Mouse (Mus musculus) layer of hippocampus, adult 8-10 months (tissue): ENCODE results near the gene Poll. TPM values are rescaled to one million over a fixed set of nuclear protein-coding genes. Genes with fewer than 3 reads are reported as not detected.
"Not testable (repeated sequence)": the region's sequence is repeated elsewhere in the genome, so short reads cannot be mapped to it uniquely, and the experiment has no call there.

Source experiments
- DNase-seq, 2 experiments: peaks; one replicate each; pipeline ENCODE4 v3.0.0; 2022; ENCODE audit warnings: low spot score in 2 of 2
- total RNA-seq, 4 experiments: library from RNA; stranded (reverse); gene quantifications; 2 replicates each; pipeline ENCODE4 v1.2.4; 2022

Poll gene
- total RNA-seq, 4 experiments from 2014 or later: 8.9 to 9.9 (median 9.4) TPM

DNA sequence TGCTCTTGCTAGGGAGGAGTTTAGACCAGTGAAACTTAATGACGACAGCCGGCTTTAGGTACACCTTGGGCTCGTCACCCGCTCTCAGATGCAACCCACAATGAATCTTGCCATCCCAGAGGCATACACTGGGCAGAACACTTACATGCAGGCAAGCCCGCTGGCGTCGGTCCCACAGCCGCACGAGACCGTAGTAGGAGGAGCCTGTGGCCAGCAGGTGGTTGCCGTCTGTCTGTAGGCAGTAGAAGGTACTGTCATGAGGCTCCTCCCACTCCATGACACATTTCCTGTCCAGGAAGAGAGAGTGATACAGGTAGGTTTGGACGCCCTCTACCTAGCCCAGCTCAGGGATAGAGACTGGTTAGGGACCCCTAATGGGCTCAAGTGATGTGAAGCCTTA lies 18.6 kb upstream of the Poll start:
- no peak for DNase-seq

- no peak for DNase-seq
Measured at GRCm38 (mm10) chr19:45577141-45577750, 16.9 kb upstream of the Poll start.

GRCm38 (mm10) chr19:45575632-45576001 lies 15.3 kb upstream of the Poll start:
- DNase-seq: no peak

DNA sequence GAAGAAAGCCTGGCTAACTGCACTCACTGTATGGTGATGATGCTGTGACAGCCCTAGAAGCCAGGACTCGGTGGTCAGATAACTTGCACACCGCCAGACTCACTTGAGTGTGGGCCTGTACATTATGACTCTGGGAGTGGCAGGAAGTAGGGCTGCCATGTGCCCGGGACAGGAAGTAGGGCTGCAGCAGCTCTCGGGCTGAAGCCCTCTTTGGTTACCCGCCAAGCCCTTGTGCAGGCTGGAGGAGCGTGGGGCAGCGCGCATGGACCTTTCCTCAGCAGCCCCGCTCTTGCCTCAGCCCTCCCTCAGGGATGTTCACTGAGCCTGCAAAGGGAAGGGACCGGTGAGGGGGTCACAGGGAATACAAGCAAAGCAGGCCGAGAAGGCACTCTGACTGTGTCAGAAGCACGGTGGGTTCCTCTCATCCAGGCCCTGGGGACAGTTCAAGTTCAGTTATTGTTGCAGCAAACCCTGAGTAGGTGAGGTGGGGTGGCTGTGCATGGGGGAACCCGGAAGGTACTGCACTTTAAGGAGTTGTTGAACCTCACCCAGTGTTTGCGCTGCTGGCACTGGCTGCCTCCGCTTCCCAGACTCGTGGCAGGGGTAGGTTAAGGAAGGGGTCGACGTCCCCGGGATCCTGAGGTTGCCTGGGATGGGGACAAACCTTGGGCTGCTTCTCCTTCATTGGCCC lies 14.8 kb upstream of the Poll start:
- DNase-seq: no peak

GRCm38 (mm10) chr19:45574339-45574898 lies 14.1 kb upstream of the Poll start:
- no peak for DNase-seq

DNA sequence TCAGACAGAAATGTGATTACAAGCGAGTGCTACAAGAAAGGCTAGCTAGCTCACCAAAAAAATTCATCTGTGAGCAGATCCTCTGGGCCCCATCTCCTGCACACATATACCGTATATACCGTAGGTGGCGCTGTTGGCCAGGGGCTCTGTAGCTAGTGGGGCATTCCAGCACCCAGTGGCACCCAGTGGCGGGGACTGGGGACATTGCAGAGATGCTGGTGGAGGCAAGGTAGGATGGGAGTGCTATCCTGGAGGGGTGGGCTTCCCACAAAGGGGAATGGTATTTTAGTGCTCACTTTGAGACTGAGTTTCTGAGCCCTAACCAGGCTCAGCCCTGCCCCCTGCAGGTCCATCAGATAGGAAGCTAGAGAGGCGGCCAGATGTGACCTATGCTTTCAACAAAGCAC lies 13.5 kb upstream of the Poll start:
- peak; percentile 60 to 75 for DNase-seq

DNA sequence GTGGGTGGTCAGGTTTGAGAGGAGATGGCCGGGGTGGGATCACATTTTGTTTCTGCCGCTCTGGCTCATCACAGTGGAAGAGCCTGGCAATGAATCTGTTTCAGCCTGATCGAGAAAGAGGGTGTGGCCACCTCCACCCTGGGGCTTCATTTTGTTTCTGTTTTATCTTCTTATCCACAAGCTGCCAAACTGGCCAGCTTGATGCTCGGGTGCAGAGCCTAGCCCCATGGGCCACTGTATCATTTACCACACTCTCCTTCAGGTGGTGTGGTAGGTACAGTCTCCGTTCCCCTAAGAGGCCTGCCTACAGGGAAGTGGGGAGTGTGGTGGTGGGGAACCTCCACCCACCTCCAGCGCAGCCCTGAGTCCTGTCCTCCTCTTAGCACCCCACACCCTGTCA lies 12.7 kb upstream of the Poll start:
- DNase-seq: no peak

DNA sequence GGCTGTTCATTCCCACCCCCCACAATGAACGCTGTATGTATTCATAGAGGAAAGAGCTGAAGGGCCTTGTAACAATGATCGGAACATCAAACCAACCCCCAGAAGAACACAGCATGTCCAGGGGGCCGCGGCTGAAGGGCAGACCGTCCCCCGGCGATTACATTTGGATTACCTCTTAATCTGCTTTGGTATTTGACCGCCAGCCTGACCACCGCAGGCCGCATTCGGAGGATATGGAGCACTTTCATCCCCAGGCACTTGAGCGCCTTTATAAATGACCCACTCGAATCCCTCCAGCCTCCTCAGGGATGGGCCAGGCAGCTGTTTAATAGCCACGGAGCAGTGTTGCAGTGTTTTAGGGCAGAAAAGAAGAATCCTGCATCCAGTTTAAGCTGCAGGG lies 7.0 kb upstream of the Poll start:
- DNase-seq: no peak

DNA sequence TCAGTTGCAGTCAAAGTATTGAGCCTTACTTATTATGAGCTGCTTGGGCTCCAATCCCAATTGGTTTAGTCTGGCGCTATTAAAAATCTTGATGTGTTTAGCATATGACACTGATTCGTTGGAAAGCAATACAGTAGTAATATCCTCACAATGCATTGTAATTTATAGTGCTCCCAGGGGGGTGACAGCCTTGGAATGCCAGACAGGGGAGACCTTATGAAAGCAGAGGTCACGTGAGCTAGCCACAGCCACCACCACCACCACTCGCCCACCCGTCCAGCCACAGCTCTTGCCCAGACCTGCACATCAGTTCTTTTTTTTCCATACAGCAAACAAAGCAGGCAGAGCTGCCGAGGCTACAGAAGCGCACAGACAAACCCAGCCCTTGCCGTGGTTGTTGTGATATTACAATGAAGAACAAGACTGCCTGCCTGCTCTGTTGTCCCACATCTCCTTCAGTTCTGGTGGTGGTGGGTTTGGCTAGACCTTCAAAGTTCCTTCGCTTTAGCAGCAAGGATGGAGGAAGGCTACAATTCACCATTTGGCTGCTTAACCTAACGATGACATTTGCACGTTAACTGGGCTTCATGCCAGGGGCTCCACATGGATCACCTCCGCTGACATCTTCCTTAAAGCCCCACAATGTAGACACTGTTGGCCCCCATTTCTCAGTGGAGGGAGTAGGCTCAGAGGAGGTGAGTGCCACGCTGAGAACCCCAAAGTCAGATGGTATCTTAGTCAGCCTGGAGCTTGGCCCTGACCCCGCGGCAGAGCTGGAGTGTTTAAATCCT lies 5.8 kb upstream of the Poll start:
- no peak for DNase-seq

DNA sequence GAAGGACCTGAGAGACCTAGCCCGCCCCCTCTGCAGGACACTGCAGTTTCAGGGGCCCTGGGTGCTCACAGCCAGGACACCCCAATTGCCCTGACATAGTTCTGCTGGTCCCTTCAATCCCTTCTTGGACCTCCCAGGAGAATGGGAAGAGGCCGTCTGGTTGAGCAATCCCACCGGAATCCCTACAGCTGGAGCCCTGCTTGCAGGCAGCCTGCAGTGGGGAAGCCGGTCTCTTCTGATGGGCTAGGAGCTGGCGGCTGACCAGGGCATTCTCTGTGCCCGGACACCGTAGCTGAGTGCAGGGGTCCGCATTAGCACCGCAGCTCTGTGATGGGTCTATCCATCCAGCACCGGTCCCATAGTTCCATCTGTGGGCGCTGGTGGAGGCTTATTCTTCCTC lies 6.2 kb downstream of the Poll start:
- no peak for DNase-seq

DNA sequence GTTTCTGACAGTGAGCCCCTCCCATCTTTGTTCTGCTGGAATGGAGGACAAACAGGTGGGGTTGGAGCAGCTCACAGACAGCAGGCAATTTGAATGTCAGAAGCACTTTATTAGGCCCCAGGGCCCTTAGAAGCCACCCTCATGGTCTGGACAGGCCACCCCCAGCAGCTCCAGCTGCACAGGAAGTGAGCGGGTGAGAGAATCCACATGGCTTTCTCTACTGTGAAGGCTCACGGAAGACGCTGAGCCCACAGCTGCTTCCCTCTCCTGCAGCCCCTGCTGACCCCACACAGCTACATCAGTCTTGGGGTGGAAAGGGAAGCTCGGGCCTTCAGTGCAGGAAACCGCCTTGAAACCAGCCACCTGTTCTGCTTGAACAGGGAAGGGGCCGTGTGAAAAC lies 8.1 kb downstream of the Poll start:
- DNase-seq: no peak

GRCm38 (mm10) chr19:45549948-45550347 lies 10.4 kb downstream of the Poll start:
- no peak for DNase-seq

DNA sequence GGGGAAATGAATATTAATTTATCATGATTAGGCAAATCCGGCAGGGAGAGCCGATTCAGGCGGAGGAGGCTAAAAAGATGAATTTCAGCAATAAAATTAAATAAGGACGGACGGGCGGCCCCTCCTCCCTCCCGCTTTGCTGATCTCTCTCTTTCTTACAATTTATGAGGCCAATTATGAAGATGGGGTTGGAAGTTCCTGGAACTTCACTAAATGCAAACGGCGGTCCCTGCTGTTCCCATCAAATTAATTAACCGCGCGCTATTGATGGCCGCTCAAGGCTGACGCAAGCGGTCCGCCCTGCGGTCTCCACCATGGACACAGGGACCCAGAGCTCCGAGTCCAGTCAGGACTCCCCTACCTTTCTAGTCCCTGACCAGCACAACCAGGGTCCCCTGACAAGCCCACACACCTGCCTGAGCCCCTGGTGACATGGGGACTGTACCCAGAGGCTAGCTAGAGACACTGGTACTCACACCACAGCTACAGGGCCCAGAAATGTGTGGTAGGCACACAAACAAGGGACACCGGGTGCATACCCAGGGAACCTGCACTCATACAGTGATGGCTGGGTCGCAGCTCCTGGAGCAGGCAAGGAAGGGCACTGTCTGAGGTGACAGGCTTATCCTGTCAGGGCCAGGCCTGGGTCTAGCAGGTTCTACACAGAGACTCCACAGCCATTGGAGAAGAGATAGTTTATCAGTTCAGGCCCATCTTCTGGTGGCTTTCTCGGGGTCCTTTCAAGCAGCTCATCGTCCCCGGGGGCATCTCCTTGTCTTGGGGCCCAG lies 11.0 kb downstream of the Poll start:
- DNase-seq: no peak

- DNase-seq: not testable (repeated sequence)
Measured at GRCm38 (mm10) chr19:45548196-45548595, 12.1 kb downstream of the Poll start.

DNA sequence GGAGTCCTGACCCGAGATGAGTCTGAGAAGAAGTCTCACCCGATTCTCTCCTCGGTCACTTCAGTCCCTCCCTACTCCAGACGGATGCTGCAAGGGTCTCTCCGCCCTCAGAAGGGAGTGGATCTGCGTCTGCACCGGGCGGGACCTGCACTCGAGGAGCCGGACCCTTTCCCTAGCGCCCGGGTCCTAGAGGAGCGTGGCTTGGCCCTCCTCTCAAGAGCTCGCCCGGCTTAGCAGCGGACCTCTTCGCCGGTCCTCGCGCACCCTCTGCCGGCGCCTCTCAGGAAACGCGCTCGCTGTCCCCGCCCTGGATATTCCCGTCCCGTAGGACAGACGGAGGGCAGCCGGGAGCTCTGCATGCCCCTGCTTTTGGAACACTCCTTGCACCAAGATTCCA lies 15.4 kb downstream of the Poll start:
- DNase-seq: peak in 1 of 2 experiments; percentile 81

GRCm38 (mm10) chr19:45544152-45544924 lies 16.0 kb downstream of the Poll start:
- no peak for DNase-seq

DNA sequence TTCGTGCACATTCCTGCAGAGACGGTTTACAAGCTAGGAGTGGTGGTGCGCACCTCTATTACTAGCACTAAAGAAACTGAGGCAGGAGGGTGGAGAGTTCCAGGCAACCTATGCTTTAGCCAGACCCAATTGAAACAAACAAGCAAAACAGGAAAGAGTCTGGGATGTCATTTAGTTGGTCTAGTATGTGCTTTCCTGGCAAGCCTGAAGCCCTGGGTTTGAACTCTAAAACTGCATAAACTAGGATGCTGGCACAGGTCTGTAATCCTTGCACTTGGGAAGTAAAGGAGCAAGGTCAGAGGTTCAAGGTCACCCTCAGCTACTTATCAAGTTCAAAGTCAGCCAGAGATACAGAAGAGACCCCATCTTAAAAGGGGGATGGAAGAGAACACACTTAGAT lies 18.3 kb downstream of the Poll start:
- DNase-seq: no peak

GRCm38 (mm10) chr19:45541409-45542041 lies 18.8 kb downstream of the Poll start:
- no peak for DNase-seq

DNA sequence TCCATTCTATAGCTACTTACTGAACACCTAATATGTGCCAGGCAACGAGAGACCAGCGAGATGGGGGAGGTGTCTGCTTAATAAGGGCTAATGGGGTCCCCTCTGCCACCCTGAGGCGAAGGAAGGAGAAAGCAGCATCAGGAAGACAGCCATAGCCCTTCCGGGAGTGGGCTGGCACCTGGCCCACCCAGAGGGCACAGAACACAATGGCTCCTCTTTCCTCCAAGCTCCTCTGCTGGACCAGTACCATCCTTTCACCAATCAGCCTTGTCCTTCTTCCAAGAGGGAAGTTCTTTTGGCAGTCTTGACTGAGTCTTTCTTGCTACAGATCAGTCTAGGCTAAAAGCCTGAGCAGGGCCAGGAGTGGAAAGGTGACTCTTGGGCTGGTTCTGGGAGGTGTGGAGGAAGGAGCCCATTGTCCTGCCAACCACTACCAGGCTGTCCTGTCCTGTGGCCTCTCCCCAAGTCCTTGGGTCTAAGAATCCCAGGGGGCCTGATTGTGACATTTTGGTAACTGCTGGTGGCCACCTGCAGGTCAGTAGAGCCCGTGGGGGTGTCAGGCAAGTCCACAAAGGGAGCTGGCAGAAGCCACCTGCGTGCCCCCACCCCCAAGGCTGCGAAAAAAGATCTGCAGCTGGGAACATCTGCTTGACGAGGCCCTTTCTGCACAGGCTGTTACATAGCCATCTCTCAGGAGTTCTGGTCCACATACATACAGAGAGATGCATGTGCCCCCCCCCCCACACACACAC lies 19.5 kb downstream of the Poll start:
- DNase-seq: no peak

GRCm38 (mm10) chr19:45537505-45537904 lies 22.8 kb downstream of the Poll start:
- DNase-seq: no peak
